Mouse (Mus musculus) bone marrow macrophage, adult 2 months (primary cell): Measurements from ENCODE around the gene Hexb. TPM values are rescaled to one million over a fixed set of nuclear protein-coding genes. Genes with fewer than 3 reads are reported as not detected.

ENCODE experiments used
- H3K27ac ChIP-seq: 2 replicates; pipeline ENCODE4 v1.5.1; 2012; ENCODE audit warnings: low read depth, low read length; ENCODE audit not compliant: insufficient read depth
- H3K4me1 ChIP-seq: 2 replicates; pipeline ENCODE4 v1.6.1; 2012; ENCODE audit warnings: low read length; ENCODE audit not compliant: control insufficient read depth, insufficient read depth
- H3K4me3 ChIP-seq: 2 replicates; pipeline ENCODE4 v1.5.1; 2012; ENCODE audit warnings: mild to moderate bottlenecking, low read length, moderate library complexity; ENCODE audit not compliant: insufficient read depth
- CTCF ChIP-seq: IDR thresholded peaks from 2 replicates; pipeline ENCODE4 v1.5.1; 2012; ENCODE audit warnings: low read depth, mild to moderate bottlenecking, low read length, moderate library complexity
- POLR2A ChIP-seq: IDR thresholded peaks from 2 replicates; pipeline ENCODE4 v1.6.1; 2012; ENCODE audit warnings: mild to moderate bottlenecking, low read depth, low read length, borderline replicate concordance
- polyA plus RNA-seq: library from polyadenylated mRNA; stranded (reverse); fragments of >200 nt; gene quantifications from 2 replicates; pipeline ENCODE4 v1.2.4, GENCODE M21; 2012; ENCODE audit not compliant: missing spikeins, insufficient read depth, insufficient read length

Hexb gene
- polyA plus RNA-seq, 1 experiment, result 325 TPM

- H3K27ac ChIP-seq, result peak overlapping the region; percentile 85
- peak overlapping the region; percentile 57 for H3K4me3 ChIP-seq
- TF ChIP-seq POLR2A (no peak), CTCF (no peak)
- peaks cover 50% of the 10 kb centered on the region for H3K4me1 ChIP-seq
Observed at GRCm38 (mm10) chr13:97205052-97205701, 7.0 kb upstream of the Hexb start.

DNA sequence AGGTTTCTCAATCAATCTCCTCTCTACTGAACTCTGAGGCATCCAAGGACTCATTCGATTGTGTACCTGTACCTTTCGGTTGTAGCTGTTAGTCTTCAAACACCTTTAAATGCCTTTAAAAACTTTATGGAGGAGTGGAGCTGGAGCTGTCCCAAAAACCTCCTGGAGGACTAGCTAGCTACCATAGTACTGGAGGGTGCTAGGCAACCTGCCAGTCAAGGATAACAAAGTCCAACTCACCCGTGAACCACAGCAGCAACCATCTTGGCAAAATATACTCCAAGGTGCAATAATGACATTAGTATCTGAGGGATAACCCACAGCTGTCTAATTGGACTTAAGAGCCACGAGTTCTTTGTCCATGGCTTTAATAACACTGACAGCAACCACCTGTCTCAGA lies 3.7 kb upstream of the Hexb start:
- Histone ChIP-seq H3K4me1 (peaks cover 48% of the 10 kb centered on the region), H3K27ac (no peak overlapping the region), H3K4me3 (no peak overlapping the region)
- TF ChIP-seq CTCF (no peak), POLR2A (no peak)

DNA sequence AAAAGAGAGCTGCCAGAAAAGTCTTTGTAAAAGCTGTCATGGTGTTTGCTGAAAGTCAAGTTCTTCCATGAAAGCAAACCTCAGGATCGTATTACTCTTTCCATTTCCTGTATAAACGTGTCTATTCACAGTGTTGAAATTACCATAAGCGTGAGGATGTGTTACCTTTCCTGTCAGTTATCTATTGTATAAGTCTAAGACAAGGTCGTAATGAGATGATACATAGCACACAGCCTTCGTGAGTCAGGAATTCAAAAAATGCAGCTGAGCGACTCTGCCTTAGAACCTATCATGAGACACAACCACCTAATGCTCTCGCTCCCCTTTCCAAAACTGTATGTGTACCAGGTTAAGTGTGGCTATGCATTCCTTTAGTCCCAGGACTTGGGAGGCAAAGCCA lies 2.9 kb upstream of the Hexb start:
- Histone ChIP-seq H3K4me1 (peaks cover 48% of the 10 kb centered on the region), H3K27ac (no peak overlapping the region), H3K4me3 (no peak overlapping the region)
- TF ChIP-seq POLR2A (no peak), CTCF (no peak)

- peaks cover 42% of the 10 kb centered on the region for H3K4me1 ChIP-seq
- no peak overlapping the region for H3K4me3 ChIP-seq
- H3K27ac ChIP-seq, result no peak overlapping the region
- no peak for TF ChIP-seq POLR2A
- TF ChIP-seq CTCF, result no peak
Observed at GRCm38 (mm10) chr13:97199123-97199522, 966 bp upstream of the Hexb start.

DNA sequence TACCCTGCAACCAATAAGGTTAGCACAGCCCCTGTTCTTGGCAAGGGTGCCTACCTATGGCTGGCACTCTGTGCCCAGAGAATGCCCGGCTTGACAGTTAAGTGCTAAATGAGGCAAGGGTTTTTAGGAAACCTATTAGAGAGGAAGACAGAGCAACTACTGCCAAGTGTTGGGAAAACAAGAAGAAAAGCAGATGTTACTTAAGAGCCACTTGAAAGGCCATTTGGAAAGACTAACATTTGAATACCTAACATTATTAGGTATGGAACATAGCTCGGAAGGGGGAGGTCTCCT lies 1.3 kb downstream of the Hexb start:
- TF ChIP-seq POLR2A, result no peak
- TF ChIP-seq CTCF, result no peak
- peak overlapping the region; percentile 79 for H3K27ac ChIP-seq
- H3K4me1 ChIP-seq, result peaks cover 36% of the 10 kb centered on the region
- H3K4me3 ChIP-seq, result peak overlapping the region; percentile 78

DNA sequence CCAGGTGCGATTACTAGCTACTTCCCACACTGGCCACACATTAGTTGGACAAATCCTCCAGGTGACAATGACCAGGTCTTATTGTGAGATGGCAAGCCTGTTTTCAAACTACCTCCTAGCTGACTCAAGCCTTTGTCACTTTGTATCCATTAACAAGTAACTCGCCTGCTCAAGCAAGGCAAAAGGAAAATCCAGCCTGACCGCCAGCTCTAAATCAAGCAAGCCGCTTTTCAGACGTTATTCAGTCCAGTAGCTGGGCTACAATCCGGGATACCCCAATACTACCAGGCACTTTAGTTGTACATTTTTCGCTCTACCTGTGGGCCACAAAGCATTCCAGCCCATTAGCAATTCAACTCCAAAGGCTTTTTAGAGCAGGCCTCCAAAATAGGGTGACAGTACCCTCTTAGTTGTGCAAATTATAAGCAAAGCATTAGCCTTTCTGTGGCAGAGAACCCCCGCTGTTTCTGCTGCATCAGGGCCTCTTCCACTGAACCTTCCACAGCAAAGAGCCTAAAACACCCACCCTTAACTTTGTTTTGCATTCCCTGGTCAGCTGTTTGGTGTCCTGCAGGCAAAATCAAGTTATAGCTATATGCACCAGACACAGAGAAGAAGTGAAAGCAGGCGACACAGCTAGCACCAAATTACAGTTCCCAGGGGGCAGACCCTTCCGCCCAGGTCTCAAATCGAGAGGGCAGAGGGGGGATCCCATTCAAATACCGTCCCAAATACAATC lies 1.8 kb downstream of the Hexb start:
- TF ChIP-seq CTCF (no peak), POLR2A (no peak)
- Histone ChIP-seq H3K4me1 (peaks cover 36% of the 10 kb centered on the region), H3K27ac (peak overlapping the region; percentile 79), H3K4me3 (peak overlapping the region; percentile 78)

DNA sequence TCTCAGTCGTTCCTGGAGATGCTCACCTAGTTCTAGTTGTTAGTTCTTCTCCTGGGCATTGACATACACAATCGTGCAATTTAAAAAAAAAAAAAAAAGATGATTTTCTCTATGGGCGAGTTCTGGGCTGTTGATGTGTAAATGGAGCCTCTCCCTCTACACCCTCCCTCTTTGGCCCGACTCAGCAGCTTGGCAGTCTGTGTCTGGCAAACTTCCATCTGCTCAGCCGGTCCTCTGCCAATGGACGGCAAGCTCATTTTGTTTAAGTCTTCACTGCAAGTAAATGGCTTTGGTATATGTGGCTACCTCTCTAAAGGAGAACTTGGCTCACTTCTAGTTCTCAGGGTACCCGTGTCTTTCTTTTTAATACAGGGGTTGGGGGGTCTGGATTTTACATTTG lies 4.7 kb downstream of the Hexb start:
- Histone ChIP-seq H3K27ac (no peak overlapping the region), H3K4me1 (peaks cover 35% of the 10 kb centered on the region), H3K4me3 (no peak overlapping the region)
- no peak for TF ChIP-seq POLR2A
- TF ChIP-seq CTCF, result no peak

- Histone ChIP-seq H3K4me3 (no peak overlapping the region), H3K4me1 (peaks cover 38% of the 10 kb centered on the region), H3K27ac (peak overlapping the region; percentile 36)
- TF ChIP-seq CTCF (no peak), POLR2A (no peak)
Observed at GRCm38 (mm10) chr13:97192649-97193048, 5.5 kb downstream of the Hexb start.

DNA sequence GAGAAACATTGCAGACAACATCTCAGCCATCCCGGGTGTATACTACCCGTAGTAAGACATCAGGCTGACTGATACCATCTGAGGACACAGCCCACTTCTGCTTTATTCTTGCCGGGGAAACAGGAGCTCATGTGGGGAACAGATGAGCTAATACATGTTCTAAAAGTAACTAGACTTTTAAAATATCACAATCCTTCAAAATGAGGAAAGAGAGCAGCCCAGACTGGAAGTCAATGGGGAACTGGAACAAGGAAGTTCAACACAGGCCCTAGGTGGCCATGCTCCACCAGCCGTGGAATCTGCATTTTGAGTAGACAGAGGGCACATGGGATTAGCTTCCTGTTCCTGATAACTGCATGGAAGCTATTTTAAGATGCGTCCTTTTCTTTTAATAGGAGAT lies 10.5 kb downstream of the Hexb start:
- Histone ChIP-seq H3K27ac (peak overlapping the region; percentile 89), H3K4me1 (peaks cover 35% of the 10 kb centered on the region), H3K4me3 (peak overlapping the region; percentile 27; the same call in 1 of the 2 replicates)
- no peak for TF ChIP-seq CTCF
- TF ChIP-seq POLR2A, result no peak

DNA sequence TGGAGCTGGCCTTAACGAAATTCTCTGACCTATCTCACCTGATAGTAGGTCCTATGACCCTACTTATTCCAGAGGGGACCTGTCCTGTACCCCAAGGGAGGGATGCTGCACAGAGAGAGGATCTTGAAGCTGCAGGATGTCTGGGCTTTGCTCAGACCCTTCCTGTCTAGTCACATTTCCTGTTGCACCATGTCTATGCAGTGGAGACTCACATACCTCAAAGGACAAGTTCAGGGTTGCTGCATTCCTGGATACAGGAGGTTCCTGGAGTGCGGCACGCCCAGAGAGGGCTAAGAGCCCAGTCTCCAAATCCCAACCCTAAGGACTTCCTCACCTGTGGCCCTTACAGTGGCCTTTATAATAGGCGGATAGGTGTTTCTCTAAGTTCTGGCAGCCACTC lies 11.8 kb downstream of the Hexb start:
- TF ChIP-seq CTCF (no peak), POLR2A (no peak)
- Histone ChIP-seq H3K27ac (no peak overlapping the region), H3K4me1 (peaks cover 31% of the 10 kb centered on the region), H3K4me3 (no peak overlapping the region)

DNA sequence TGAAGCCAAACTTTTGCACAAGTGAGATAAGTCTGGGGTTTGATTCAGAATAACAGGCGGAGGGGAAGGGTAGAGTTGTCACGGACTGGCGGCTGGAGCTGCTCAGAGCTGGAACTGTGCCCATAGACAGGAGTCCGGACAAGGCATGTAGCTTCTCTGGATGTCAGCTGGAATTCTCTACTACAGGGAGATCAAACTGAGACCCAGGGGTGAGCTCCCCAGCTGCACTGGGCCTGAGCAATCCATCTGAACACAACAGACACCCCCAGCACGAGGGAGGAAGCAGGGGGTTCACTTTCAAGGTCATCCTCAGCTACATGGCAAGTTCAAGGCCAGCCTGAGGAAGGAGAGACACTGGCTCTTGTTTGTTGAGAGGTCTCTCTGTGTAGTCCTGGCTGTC lies 13.5 kb downstream of the Hexb start:
- TF ChIP-seq POLR2A, result no peak
- no peak for TF ChIP-seq CTCF
- Histone ChIP-seq H3K4me3 (no peak overlapping the region), H3K27ac (no peak overlapping the region), H3K4me1 (peaks cover 27% of the 10 kb centered on the region)
